Mouse (Mus musculus): ENCODE results near the gene Mmaa. TPM values are rescaled to one million over a fixed set of nuclear protein-coding genes. Genes with fewer than 3 reads are reported as not detected.

The Mmaa gene
- total RNA-seq (2012; rRNA removed) = 2.4 and 3.0 TPM in 2 replicates

DNA sequence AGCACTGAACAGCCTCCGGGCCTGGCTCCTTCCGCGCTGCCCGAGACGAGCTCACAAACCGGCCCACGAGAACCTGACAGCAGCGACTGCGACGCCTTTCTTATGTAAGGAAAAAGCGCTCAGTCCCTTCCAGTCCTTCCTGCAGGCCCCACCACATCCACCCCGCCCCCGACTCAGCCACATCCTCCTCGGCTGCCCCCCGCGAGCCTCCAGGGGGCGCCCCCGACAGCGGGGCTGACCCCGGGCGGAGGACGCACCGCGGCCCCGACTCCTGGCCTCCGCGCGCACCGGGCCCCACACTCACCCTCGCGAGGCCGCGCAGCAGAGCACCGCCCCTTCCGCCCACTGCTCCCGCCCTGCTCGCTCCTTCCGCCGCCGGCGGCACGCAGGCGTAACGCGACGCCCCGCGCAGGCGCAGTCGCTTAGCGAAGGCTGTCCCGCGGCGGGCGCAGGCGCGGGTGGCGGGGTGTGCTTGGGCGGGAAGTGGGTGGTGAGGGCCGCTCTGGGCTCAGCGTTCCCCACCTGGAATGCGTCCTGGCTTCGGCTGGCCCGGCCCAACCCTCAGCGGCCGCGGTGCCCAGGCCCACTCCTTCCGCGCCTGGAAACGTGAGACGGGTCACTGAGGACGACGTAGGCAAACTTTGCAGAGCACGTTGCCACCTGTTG, at the start of gene Mmaa:
TSS of gene Mmaa (minus strand) at position 328 of the 666 bp plus-strand sequence.
- in situ Hi-C loops (cut with MboI; ENCODE audit: low sequenced_read_pairs in 2 of 2, unreplicated experiment in 2 of 2) = no loop called here
- peak; percentile 88 for DNase-seq (ENCODE audit: low read depth, low spot score)
- TF ChIP-seq ZNF384 (IDR thresholded peaks at IDR 0.05; ENCODE audit: low read depth, low read length) (no peak), MAFK (IDR thresholded peaks at IDR 0.05; ENCODE audit: insufficient read depth, low read depth, low read length) (no peak), CHD2 (IDR thresholded peaks at IDR 0.05; ENCODE audit: low read depth, low read length) (peak; percentile 43; the same call in 1 of the 2 replicates), ZC3H11A (IDR thresholded peaks at IDR 0.05; ENCODE audit: borderline replicate concordance, low read depth, low read length) (no peak), HCFC1 (IDR thresholded peaks at IDR 0.05; ENCODE audit: borderline replicate concordance, insufficient read depth, low read length) (0 out of 2 replicates have a peak, but pooled peaks have one; percentile 21)

GRCm38 (mm10) chr8:79341236-79341635, 46.5 kb upstream of the Mmaa start:
- peaks cover 11% of the 10 kb centered on the region for H3K36me3 ChIP-seq (ENCODE audit: control insufficient read depth, insufficient read depth, low read length, poor library complexity, severe bottlenecking)
- no peaks in the 10 kb centered on the region for H3K9me3 ChIP-seq (ENCODE audit: control insufficient read depth, insufficient read depth, low read depth, low read length)
- DNase-seq (ENCODE audit: low read depth, low spot score) = no peak
- no peaks in the 10 kb centered on the region for H3K4me1 ChIP-seq (ENCODE audit: control insufficient read depth in 2 of 2, insufficient read depth in 2 of 2, low read length in 2 of 2, poor library complexity in 1 of 2)
- no peak overlapping the region for H3K27ac ChIP-seq (ENCODE audit: insufficient read depth, low read depth, low read length, poor library complexity, severe bottlenecking)
- no peak overlapping the region for H3K9ac ChIP-seq (ENCODE audit: insufficient read depth, low read depth, low read length, poor library complexity, severe bottlenecking)
- TF ChIP-seq ZNF384 (IDR thresholded peaks at IDR 0.05; ENCODE audit: low read depth, low read length) (no peak), MAFK (IDR thresholded peaks at IDR 0.05; ENCODE audit: insufficient read depth, low read depth, low read length) (no peak), HCFC1 (IDR thresholded peaks at IDR 0.05; ENCODE audit: borderline replicate concordance, insufficient read depth, low read length) (no peak), ZC3H11A (IDR thresholded peaks at IDR 0.05; ENCODE audit: borderline replicate concordance, low read depth, low read length) (no peak), CHD2 (IDR thresholded peaks at IDR 0.05; ENCODE audit: low read depth, low read length) (no peak)
- in situ Hi-C loops (cut with MboI; ENCODE audit: low sequenced_read_pairs in 2 of 2, unreplicated experiment in 2 of 2) = no loop called here
- no peak overlapping the region for H3K4me3 ChIP-seq (ENCODE audit: insufficient read depth in 1 of 2, low read depth in 1 of 2, low read length in 2 of 2, poor library complexity in 1 of 2, severe bottlenecking in 1 of 2)

More for the DNA sequence above, at the start of gene Mmaa:
- Histone ChIP-seq H3K27ac (ENCODE audit: insufficient read depth, low read depth, low read length, poor library complexity, severe bottlenecking) (peak within 1 kb of the TSS; percentile 64), H3K36me3 (ENCODE audit: control insufficient read depth, insufficient read depth, low read length, poor library complexity, severe bottlenecking) (no peaks in the 10 kb centered on the region), H3K4me3 (ENCODE audit: insufficient read depth in 1 of 2, low read depth in 1 of 2, low read length in 2 of 2, poor library complexity in 1 of 2, severe bottlenecking in 1 of 2) (peak within 1 kb of the TSS; percentile 81 to 85), H3K9me3 (ENCODE audit: control insufficient read depth, insufficient read depth, low read depth, low read length) (no peaks in the 10 kb centered on the region), H3K9ac (ENCODE audit: insufficient read depth, low read depth, low read length, poor library complexity, severe bottlenecking) (peak within 1 kb of the TSS; percentile 93), H3K4me1 (ENCODE audit: control insufficient read depth in 2 of 2, insufficient read depth in 2 of 2, low read length in 2 of 2, poor library complexity in 1 of 2) (no peaks in the 10 kb centered on the region; a peak in 1 of 4 replicates)

DNA sequence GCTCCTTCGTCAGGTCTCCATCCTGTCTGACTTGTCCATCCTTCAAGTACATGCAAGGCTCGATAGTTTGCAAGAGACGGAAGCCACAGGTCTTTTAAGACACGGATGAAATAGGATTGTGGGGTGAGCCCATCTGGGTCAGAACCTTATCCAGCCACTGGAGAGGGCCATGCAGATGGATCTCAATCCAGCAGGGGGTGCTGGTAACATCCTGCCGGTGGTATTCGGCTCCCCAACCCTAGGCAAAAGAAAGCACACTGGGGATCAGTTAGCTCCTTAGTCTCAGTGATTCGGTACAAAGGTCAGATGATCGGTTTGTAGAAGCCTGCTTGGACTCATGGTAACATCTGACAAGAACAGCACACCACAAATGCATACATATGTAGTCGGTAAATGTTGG, 44.8 kb upstream of the Mmaa start:
- Histone ChIP-seq H3K36me3 (ENCODE audit: control insufficient read depth, insufficient read depth, low read length, poor library complexity, severe bottlenecking) (peaks cover 11% of the 10 kb centered on the region), H3K4me3 (ENCODE audit: insufficient read depth in 1 of 2, low read depth in 1 of 2, low read length in 2 of 2, poor library complexity in 1 of 2, severe bottlenecking in 1 of 2) (no peak overlapping the region), H3K27ac (ENCODE audit: insufficient read depth, low read depth, low read length, poor library complexity, severe bottlenecking) (no peak overlapping the region), H3K9me3 (ENCODE audit: control insufficient read depth, insufficient read depth, low read depth, low read length) (no peaks in the 10 kb centered on the region), H3K9ac (ENCODE audit: insufficient read depth, low read depth, low read length, poor library complexity, severe bottlenecking) (no peak overlapping the region), H3K4me1 (ENCODE audit: control insufficient read depth in 2 of 2, insufficient read depth in 2 of 2, low read length in 2 of 2, poor library complexity in 1 of 2) (no peaks in the 10 kb centered on the region)
- no peak for TF ChIP-seq CHD2 (IDR thresholded peaks at IDR 0.05; ENCODE audit: low read depth, low read length)
- TF ChIP-seq ZC3H11A (IDR thresholded peaks at IDR 0.05; ENCODE audit: borderline replicate concordance, low read depth, low read length) = no peak
- TF ChIP-seq MAFK (IDR thresholded peaks at IDR 0.05; ENCODE audit: insufficient read depth, low read depth, low read length) = no peak
- in situ Hi-C loops (cut with MboI; ENCODE audit: low sequenced_read_pairs in 2 of 2, unreplicated experiment in 2 of 2) = no loop called here
- no peak for DNase-seq (ENCODE audit: low read depth, low spot score)

GRCm38 (mm10) chr8:79338619-79339018, 43.9 kb upstream of the Mmaa start:
- H3K9ac ChIP-seq (ENCODE audit: insufficient read depth, low read depth, low read length, poor library complexity, severe bottlenecking) = no peak overlapping the region
- no peak for DNase-seq (ENCODE audit: low read depth, low spot score)
- H3K4me1 ChIP-seq (ENCODE audit: control insufficient read depth in 2 of 2, insufficient read depth in 2 of 2, low read length in 2 of 2, poor library complexity in 1 of 2) = no peaks in the 10 kb centered on the region
- in situ Hi-C loops (cut with MboI; ENCODE audit: low sequenced_read_pairs in 2 of 2, unreplicated experiment in 2 of 2) = no loop called here
- H3K4me3 ChIP-seq (ENCODE audit: insufficient read depth in 1 of 2, low read depth in 1 of 2, low read length in 2 of 2, poor library complexity in 1 of 2, severe bottlenecking in 1 of 2) = no peak overlapping the region
- no peaks in the 10 kb centered on the region for H3K9me3 ChIP-seq (ENCODE audit: control insufficient read depth, insufficient read depth, low read depth, low read length)
- TF ChIP-seq ZNF384 (IDR thresholded peaks at IDR 0.05; ENCODE audit: low read depth, low read length) (no peak), HCFC1 (IDR thresholded peaks at IDR 0.05; ENCODE audit: borderline replicate concordance, insufficient read depth, low read length) (no peak), ZC3H11A (IDR thresholded peaks at IDR 0.05; ENCODE audit: borderline replicate concordance, low read depth, low read length) (no peak), CHD2 (IDR thresholded peaks at IDR 0.05; ENCODE audit: low read depth, low read length) (no peak), MAFK (IDR thresholded peaks at IDR 0.05; ENCODE audit: insufficient read depth, low read depth, low read length) (no peak)
- peaks cover 9% of the 10 kb centered on the region for H3K36me3 ChIP-seq (ENCODE audit: control insufficient read depth, insufficient read depth, low read length, poor library complexity, severe bottlenecking)
- H3K27ac ChIP-seq (ENCODE audit: insufficient read depth, low read depth, low read length, poor library complexity, severe bottlenecking) = no peak overlapping the region
